Mouse (Mus musculus): ENCODE results near the gene Lama5.

The Lama5 gene

DNA sequence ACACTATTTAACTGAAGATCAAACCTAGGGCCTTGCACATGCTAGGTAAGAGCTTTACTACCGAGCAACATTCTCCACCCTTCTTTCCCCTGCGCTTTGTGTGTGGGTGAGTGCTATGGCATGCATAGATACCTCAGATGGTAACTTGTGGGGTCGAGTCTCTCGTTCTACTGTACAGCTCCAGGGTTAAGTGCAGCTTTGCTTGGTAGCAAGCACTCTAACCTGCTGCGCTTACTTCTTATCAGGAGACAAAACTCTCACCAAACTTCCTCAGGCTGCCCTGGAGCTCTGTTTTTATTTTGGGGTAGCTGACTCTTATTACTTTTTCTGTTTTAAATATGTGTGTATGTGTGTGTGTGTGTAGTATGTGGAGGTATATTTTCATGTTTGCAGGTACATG is 90.2 kb downstream of the Lama5 start:
- no peak for DNase-seq (ENCODE audit: low spot score)

GRCm38 (mm10) chr2:180133911-180134310 is 91.7 kb downstream of the Lama5 start:
- DNase-seq (ENCODE audit: low spot score), result no peak

- DNase-seq (ENCODE audit: low spot score), result no peak
Observed at GRCm38 (mm10) chr2:180133231-180133630, 92.4 kb downstream of the Lama5 start.

DNA sequence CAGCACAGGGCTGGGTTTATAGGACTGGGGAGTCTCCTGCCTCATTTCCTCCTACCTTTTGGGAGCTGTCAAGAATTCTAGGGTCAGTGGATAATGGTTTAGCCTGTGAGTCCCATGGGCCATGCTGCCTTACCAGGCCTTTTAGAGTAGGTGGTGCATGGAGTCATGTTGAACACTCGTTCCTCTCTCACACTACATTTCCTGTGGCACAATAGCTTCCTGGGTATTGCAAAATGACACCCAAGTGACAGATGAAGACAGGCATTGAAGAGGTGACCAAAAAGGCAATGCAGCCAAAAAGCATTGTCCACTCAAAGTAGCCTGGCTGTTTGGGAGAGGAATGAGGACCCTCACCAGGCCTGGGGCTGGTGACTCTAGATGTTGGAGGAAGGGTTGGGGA is 98.0 kb downstream of the Lama5 start:
- no peak for DNase-seq (ENCODE audit: low spot score)

Measured in lung, postnatal 25 days (tissue).